Mouse (Mus musculus) embryonic fibroblast, embryonic 13.5 days (primary cell): ENCODE measurements at regions not wholly inside any gene's neighbourhood (a gene's known extent, or its start where the extent isn't known, plus 50 kb on each side); places are given as distances from the start of the nearest gene placed in this dataset.
A peak's percentile ranks its signal among the peaks of the same experiment; 100 is the strongest.

Source experiments
- H3K27ac ChIP-seq: 2 replicates; pipeline ENCODE4 v1.5.1; 2012; ENCODE audit warnings: low read length, control low read depth, inconsistent platforms; ENCODE audit not compliant: insufficient read depth
- H3K4me1 ChIP-seq: 2 replicates; pipeline ENCODE4 v1.6.1; 2011; ENCODE audit warnings: low read length; ENCODE audit not compliant: control insufficient read depth, insufficient read depth
- H3K4me3 ChIP-seq: 2 replicates; pipeline ENCODE4 v1.5.1; 2011; ENCODE audit warnings: mild to moderate bottlenecking, control low read depth, low read length; ENCODE audit not compliant: insufficient read depth
- CTCF ChIP-seq: IDR thresholded peaks from 2 replicates; pipeline ENCODE4 v1.5.1; 2011; ENCODE audit warnings: mild to moderate bottlenecking, control low read depth, low read length, moderate library complexity, borderline replicate concordance; ENCODE audit not compliant: insufficient read depth
- POLR2A ChIP-seq: IDR thresholded peaks from 2 replicates; pipeline ENCODE4 v1.6.1; 2011; ENCODE audit warnings: low read depth, mild to moderate bottlenecking, control low read depth, low read length, moderate library complexity

- TF ChIP-seq POLR2A: no peak
- no peak for TF ChIP-seq CTCF
- Histone ChIP-seq H3K4me3 (no peak overlapping the region), H3K4me1 (no peaks in the 10 kb centered on the region), H3K27ac (no peak overlapping the region)
Observed at GRCm38 (mm10) chr16:54120356-54120755, 1177.4 kb downstream of the Zpld1 start.

- no peak overlapping the region for H3K4me3 ChIP-seq
- H3K4me1 ChIP-seq: no peaks in the 10 kb centered on the region
- no peak overlapping the region for H3K27ac ChIP-seq
- TF ChIP-seq CTCF: no peak
- TF ChIP-seq POLR2A: no peak
Observed at GRCm38 (mm10) chr16:54098696-54099095, 1199.1 kb downstream of the Zpld1 start.

GRCm38 (mm10) chr16:54092206-54092605 lies 1205.6 kb downstream of the Zpld1 start:
- no peak for TF ChIP-seq CTCF
- TF ChIP-seq POLR2A: no peak

GRCm38 (mm10) chr16:54091061-54091765 lies 1206.6 kb downstream of the Zpld1 start:
- Histone ChIP-seq H3K4me1 (no peaks in the 10 kb centered on the region), H3K4me3 (no peak overlapping the region), H3K27ac (no peak overlapping the region)
- TF ChIP-seq CTCF: no peak
- no peak for TF ChIP-seq POLR2A

More at GRCm38 (mm10) chr16:54092206-54092605, 1205.6 kb downstream of the Zpld1 start:
- Histone ChIP-seq H3K4me1 (no peaks in the 10 kb centered on the region), H3K4me3 (no peak overlapping the region), H3K27ac (no peak overlapping the region)

- Histone ChIP-seq H3K4me3 (no peak overlapping the region), H3K27ac (no peak overlapping the region), H3K4me1 (no peaks in the 10 kb centered on the region)
- TF ChIP-seq CTCF (no peak), POLR2A (no peak)
Observed at GRCm38 (mm10) chr16:54080518-54080917, 1217.3 kb downstream of the Zpld1 start.

- H3K27ac ChIP-seq: no peak overlapping the region
- H3K4me1 ChIP-seq: no peaks in the 10 kb centered on the region
- H3K4me3 ChIP-seq: no peak overlapping the region
- TF ChIP-seq POLR2A (no peak), CTCF (no peak)
Observed at GRCm38 (mm10) chr16:54047836-54048235, 1250.0 kb downstream of the Zpld1 start.

- Histone ChIP-seq H3K4me1 (no peaks in the 10 kb centered on the region; the same call in 1 of the 2 replicates), H3K27ac (peak overlapping the region; percentile 78; the same call in 1 of the 2 replicates), H3K4me3 (no peak overlapping the region)
- no peak for TF ChIP-seq POLR2A
- no peak for TF ChIP-seq CTCF
Observed at GRCm38 (mm10) chr16:54041973-54042372, 1255.8 kb downstream of the Zpld1 start.

- no peak for TF ChIP-seq CTCF
- TF ChIP-seq POLR2A: no peak
- H3K4me3 ChIP-seq: no peak overlapping the region
- no peaks in the 10 kb centered on the region for H3K4me1 ChIP-seq
- no peak overlapping the region for H3K27ac ChIP-seq
Observed at GRCm38 (mm10) chr16:54016319-54016718, 1281.5 kb downstream of the Zpld1 start.

GRCm38 (mm10) chr16:53973711-53974110 lies 1324.1 kb downstream of the Zpld1 start:
- no peak overlapping the region for H3K4me3 ChIP-seq
- no peak overlapping the region for H3K27ac ChIP-seq
- no peaks in the 10 kb centered on the region for H3K4me1 ChIP-seq
- TF ChIP-seq POLR2A: no peak
- TF ChIP-seq CTCF: no peak

- Histone ChIP-seq H3K4me1 (no peaks in the 10 kb centered on the region), H3K4me3 (no peak overlapping the region), H3K27ac (no peak overlapping the region)
- TF ChIP-seq CTCF (no peak), POLR2A (no peak)
Observed at GRCm38 (mm10) chr16:53956646-53957045, 1341.1 kb downstream of the Zpld1 start.
